Mouse (Mus musculus): ENCODE data around the gene Pak6.

Pak6 gene

GRCm38 (mm10) chr2:118731981-118732380, 68.9 kb downstream of the Pak6 start:
- DNase-seq = no peak

- no peak for DNase-seq
Observed at GRCm38 (mm10) chr2:118733341-118733740, 70.2 kb downstream of the Pak6 start.

DNA sequence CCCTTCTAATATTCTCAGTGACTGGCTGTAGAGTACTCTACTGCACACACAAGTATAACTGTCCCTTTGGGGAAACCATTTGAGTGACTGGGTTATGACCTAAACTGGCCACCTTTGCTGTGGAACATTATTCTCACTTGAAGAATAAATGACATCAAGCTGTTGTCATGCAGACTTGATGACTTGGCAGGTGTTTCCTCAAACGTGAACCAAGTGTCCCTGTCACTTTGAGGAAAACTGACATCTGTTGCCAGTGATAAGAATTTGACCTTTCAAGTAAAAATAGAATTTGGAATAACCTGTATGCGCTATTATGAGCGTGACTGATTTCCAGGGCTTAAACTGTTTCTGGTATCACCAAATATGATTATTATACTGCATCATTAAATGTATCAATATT, 77.2 kb downstream of the Pak6 start:
- DNase-seq = no peak

DNA sequence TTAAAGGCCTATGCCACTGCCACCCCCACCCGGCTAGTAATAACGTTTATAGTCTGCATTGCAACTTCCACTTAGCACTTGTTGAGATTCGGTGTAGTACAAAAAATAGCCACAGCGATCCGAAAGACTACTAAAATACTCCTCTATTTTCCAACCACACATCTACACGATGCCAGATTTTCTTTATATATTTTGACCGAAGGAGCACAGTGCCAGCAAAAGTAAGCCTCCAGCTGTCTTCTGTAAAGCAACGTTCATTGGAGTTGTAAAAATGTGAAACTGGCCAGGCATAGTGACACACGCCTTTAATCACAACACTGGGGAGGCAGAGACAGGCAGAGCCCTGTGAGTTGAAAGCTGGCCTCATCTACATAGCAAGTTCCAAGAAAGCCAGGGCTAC, 78.1 kb downstream of the Pak6 start:
- no peak for DNase-seq

DNA sequence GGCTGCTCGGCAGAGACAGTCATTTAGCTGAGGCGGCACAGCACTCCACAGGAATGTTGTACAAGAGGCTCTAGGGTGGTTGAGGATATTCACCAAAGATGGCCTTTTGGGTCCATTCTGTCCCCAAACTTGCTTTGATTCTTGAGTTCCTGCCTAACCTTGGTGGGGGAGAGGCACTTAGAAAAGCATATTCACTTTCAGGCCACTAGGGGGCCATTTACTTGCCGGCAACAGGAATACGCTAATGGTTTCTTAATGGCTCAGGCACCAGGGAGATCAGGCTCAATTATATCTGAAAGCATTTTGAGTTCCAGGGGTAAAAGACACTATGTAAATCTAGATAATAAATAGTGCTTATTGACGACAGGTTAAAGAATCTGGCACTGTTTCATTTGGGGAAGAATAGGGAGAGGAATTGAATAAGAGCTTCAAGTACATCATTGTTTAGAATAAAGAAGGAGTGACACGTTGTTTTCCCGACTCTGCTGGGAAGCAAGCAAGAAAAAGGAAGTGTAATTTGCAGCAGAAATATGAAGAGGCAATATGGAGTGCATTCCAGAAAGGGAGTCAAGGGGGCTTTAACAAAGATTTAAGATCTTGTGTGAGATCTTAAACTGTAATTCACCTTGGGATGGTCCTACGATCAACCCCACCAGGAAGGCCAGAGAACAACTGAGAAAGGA, 80.3 kb downstream of the Pak6 start:
- peak; percentile 79 for DNase-seq

GRCm38 (mm10) chr2:118744621-118745020, 81.5 kb downstream of the Pak6 start:
- no peak for DNase-seq

- peak; percentile 92 for DNase-seq
Observed at GRCm38 (mm10) chr2:118745232-118745884, 82.3 kb downstream of the Pak6 start, which contains the start of gene Inafm2. Inafm2 (plus strand) TSS chr2:118745758.

DNA sequence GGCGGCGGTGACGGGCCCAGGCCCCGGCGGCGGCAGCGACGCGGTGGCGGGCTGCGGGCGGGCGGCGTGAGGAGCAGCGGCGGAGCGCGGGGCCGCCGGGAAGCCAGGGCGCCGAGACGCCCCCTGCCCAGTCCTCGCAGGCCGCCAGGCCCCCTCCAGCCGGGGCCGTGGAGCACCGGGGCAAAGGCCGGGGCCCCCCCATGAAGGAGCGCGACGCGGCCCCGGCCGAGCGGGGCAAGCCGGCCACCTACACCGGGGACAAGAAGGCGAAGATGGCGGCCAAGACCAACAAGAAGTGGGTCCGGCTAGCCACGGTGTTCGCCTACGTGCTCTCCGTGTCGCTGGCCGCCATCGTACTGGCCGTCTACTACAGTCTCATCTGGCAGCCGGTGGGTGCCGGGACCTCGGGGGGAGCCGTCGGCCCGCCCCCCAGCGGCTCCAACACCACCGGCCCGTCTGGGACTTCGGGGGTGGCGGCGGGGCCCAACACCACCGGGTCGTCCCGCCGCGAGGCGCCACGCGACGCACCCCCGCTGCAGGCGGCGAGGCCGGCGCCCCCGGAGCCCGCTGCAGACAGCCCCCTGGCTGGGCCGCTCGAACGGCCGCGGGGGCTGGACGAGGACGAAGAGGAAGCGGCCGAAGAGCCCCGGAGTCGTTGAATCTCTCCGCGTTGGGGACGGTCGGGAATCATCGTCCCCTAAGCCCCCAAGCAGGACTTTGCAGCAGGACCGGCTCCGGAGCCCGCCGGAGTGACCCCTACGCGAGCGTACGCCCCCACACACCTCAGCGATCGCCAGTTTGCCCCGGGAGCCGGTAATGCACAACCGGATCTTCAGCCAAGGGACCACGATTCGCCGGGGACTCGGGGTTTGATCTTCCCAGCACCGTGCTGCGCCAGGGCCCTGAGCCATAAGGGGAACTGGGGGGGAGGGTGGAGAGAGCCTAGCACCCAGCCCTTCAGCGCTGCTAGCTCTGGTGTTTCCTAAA, 83.1 kb downstream of the Pak6 start:
- peak; percentile 34 for DNase-seq

- peak; percentile 71 for DNase-seq
Observed at GRCm38 (mm10) chr2:118747301-118747960, 84.3 kb downstream of the Pak6 start.
